8 mouse cellular contexts compared by ENCODE assay signal in the genomic region with DNA sequence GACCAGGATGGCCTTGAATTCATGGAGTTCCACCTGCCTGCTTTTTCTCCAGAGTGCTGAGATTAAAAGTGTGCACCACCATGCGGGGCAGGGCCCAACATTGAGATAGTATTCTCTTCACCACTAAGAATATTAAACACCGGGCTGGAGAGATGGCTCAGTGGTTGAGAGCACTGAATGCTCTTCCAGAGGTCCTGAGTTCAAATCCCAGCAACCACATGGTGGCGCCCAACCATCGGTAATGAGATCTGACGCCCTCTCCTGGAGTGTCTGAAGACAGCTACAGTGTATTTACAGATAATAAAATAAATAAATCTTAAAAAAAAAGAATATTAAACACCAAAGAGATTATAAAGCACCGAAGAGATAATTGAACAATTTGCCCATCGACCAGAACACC. TPM values are rescaled to one million over a fixed set of nuclear protein-coding genes. Genes with fewer than 3 reads are reported as not detected.
DNase-seq lines count a peak whose midpoint lies in the region; ATAC-seq and TF ChIP-seq lines count a peak whose summit lies in the region.

No protein-coding gene starts in this region.

- ATAC-seq in cerebellum, adult (ENCODE audit: insufficient number of reproducible peaks, low FRiP score, low TSS enrichment), result no peak
- no peak for ATAC-seq in liver, embryonic 15.5 days (ENCODE audit: insufficient read depth)
- no peak for ATAC-seq in activated CD4-positive, CD25-positive, alpha-beta regulatory T cell, adult 4 months

- no peak for TF ChIP-seq POLR2A in lung, adult 2 months (IDR thresholded peaks at IDR 0.05; ENCODE audit: borderline replicate concordance, extremely low read depth, low read depth, low read length)

- DNase-seq in cerebellum, postnatal 10 days, result peak; percentile 25 to 36
- no peak for DNase-seq in lung, adult 2 months
- no peak for DNase-seq in lung, postnatal 25 days (ENCODE audit: low spot score)
- peak; percentile 53 for DNase-seq in thymus, postnatal 14 days
- no peak for DNase-seq in gastrocnemius, adult 18-20 months (ENCODE audit: low spot score)

- 64% methylated on average over 7 of the region's 7 CpGs for WGBS in lung, adult 2 months
- 63% methylated on average over 7 of the region's 7 CpGs for WGBS in liver, embryonic 15.5 days (ENCODE audit: insufficient replicate concordance)

- H3K27ac ChIP-seq in liver, embryonic 15.5 days (replicated peaks), result peak overlapping the region; percentile 29; the same call in 1 of the 2 replicates

- H3K4me2 ChIP-seq in liver, embryonic 15.5 days, result no peak overlapping the region

- H3K36me3 ChIP-seq in liver, embryonic 15.5 days (replicated peaks), result no peaks in the 10 kb centered on the region

- peaks cover 6% of the 10 kb centered on the region for H3K4me1 ChIP-seq in lung, adult 2 months (ENCODE audit: control insufficient read depth, insufficient read depth, low read length)
- peaks cover 34% of the 10 kb centered on the region for H3K4me1 ChIP-seq in liver, embryonic 15.5 days (replicated peaks)

- H3K4me3 ChIP-seq in lung, adult 2 months (replicated peaks; ENCODE audit: extremely low read depth, low read depth, low read length), result no peak overlapping the region
- no peak overlapping the region for H3K4me3 ChIP-seq in liver, embryonic 15.5 days (replicated peaks)

- no peaks in the 10 kb centered on the region for H3K9me3 ChIP-seq in liver, embryonic 15.5 days (replicated peaks)

- TF ChIP-seq CTCF in lung, adult 2 months (IDR thresholded peaks at IDR 0.05; ENCODE audit: insufficient read depth, low read length), result peak; percentile 35

- H3K9ac ChIP-seq in liver, embryonic 15.5 days, result no peak overlapping the region

- no peaks in the 10 kb centered on the region for H3K27me3 ChIP-seq in liver, embryonic 15.5 days

RNA-seq across cellular contexts. Expression of a gene that starts 20.1 kb away (rescaled TPM):
- 21.5 and 21.9 TPM in 2 replicates for polyA plus RNA-seq in lung, adult 2 months (2012; rRNA removed)
- polyA plus RNA-seq in liver, embryonic 15.5 days (2015; fragmentation: Nextera tagmentation; extraction: Ambion mirVana), result 8.4 and 8.7 TPM in 2 replicates
- 10 to 100 TPM; 38.8 to 48.7 TPM for total RNA-seq in gastrocnemius, adult 18-20 months (2021)
- polyA plus RNA-seq in activated CD4-positive, CD25-positive, alpha-beta regulatory T cell, adult 4 months (2017; shearing (Covaris generic)), result 1 to 10 TPM; 3.7 to 6.1 TPM

RNA-seq across cellular contexts. Expression of a gene that starts 26.6 kb away (rescaled TPM):
- 130 and 199 TPM in 2 replicates for polyA plus RNA-seq in lung, adult 2 months (2012; rRNA removed)
- 88.8 and 90.8 TPM in 2 replicates for polyA plus RNA-seq in liver, embryonic 15.5 days (2015; fragmentation: Nextera tagmentation; extraction: Ambion mirVana)
- total RNA-seq in gastrocnemius, adult 18-20 months (2021), result 100 to 1,000 TPM in 1 of 2 experiments, 10 to 100 TPM in 1; 95.5 to 103 TPM
- 10 to 100 TPM; 66.0 to 69.2 TPM for polyA plus RNA-seq in activated CD4-positive, CD25-positive, alpha-beta regulatory T cell, adult 4 months (2017; shearing (Covaris generic))

RNA-seq across cellular contexts. Expression of a gene that starts 46.2 kb away (rescaled TPM):
- polyA plus RNA-seq in lung, adult 2 months (2012; rRNA removed), result 69.8 and 91.4 TPM in 2 replicates
- polyA plus RNA-seq in liver, embryonic 15.5 days (2015; fragmentation: Nextera tagmentation; extraction: Ambion mirVana), result 44.5 and 49.3 TPM in 2 replicates
- 10 to 100 TPM; 11.1 to 12.7 TPM for total RNA-seq in gastrocnemius, adult 18-20 months (2021)
- 100 to 1,000 TPM; 119 to 149 TPM for polyA plus RNA-seq in activated CD4-positive, CD25-positive, alpha-beta regulatory T cell, adult 4 months (2017; shearing (Covaris generic))

Comparison
In these comparisons a context has a peak if more than half of its experiments do, and no peak if none do; other contexts are left out.
1. DNase-seq: peak in cerebellum, postnatal 10 days (2 of 2) and thymus, postnatal 14 days (single experiment); none in lung, adult 2 months (single experiment), lung, postnatal 25 days (single experiment) and gastrocnemius, adult 18-20 months (single experiment).